Mouse (Mus musculus) forebrain, embryonic 16.5 days (tissue): ENCODE results near the gene Ctbp2. TPM values are rescaled to one million over a fixed set of nuclear protein-coding genes. Genes with fewer than 3 reads are reported as not detected.

ENCODE experiments used
- ATAC-seq: fragments of 200-750 bp; cut with Nextera tagmentation; 2 replicates; pipeline ENCODE4 v1.8.0; 2017; ENCODE audit warnings: mild to moderate bottlenecking, moderate library complexity
- H3K27ac ChIP-seq: fragments of 300-500 bp; sonication (generic); 2 replicates; pipeline ENCODE4 v1.5.1; 2014; ENCODE audit warnings: low read length, control low read depth
- H3K27me3 ChIP-seq: fragments of 300-500 bp; sonication (generic); replicated peaks from 2 replicates; pipeline ENCODE4 v1.6.1; 2014; ENCODE audit warnings: low read length; ENCODE audit not compliant: control insufficient read depth, insufficient read depth
- H3K36me3 ChIP-seq: fragments of 300-500 bp; sonication (generic); 2 replicates; pipeline ENCODE4 v1.6.1; 2014; ENCODE audit not compliant: control insufficient read depth, insufficient read depth
- H3K4me1 ChIP-seq: fragments of 300-500 bp; sonication (generic); replicated peaks from 2 replicates; pipeline ENCODE4 v1.6.1; 2014; ENCODE audit warnings: low read length; ENCODE audit not compliant: control insufficient read depth, insufficient read depth
- H3K4me2 ChIP-seq: fragments of 300-500 bp; sonication (generic); 2 replicates; pipeline ENCODE4 v1.6.1; 2014; ENCODE audit warnings: mild to moderate bottlenecking, low read length, control low read depth
- H3K4me3 ChIP-seq: fragments of 300-500 bp; sonication (generic); replicated peaks from 2 replicates; pipeline ENCODE4 v1.5.1; 2014; ENCODE audit warnings: mild to moderate bottlenecking, low read length, control low read depth
- H3K9ac ChIP-seq: fragments of 300-500 bp; sonication (generic); replicated peaks from 2 replicates; pipeline ENCODE4 v1.6.1; 2014; ENCODE audit warnings: low read depth, low read length, control low read depth
- H3K9me3 ChIP-seq: fragments of 300-500 bp; sonication (generic); 2 replicates; pipeline ENCODE4 v1.6.1; 2016; ENCODE audit warnings: low read length; ENCODE audit not compliant: control insufficient read depth
- WGBS: fragments of 180-500 bp; shearing (Covaris S2); extraction: QIAGEN DNeasy Blood & Tissue Kit; methylation state at CpG from one replicate; pipeline ENCODE4 v1.1.7; 2014; 5-methylcytosine and 5-hydroxymethylcytosine counted together
- polyA plus RNA-seq: library from polyadenylated mRNA; unstranded; fragments of >200 nt; fragmentation: Nextera tagmentation; extraction: Ambion mirVana; gene quantifications from 2 replicates; pipeline ENCODE4 v1.2.1, GENCODE M21; 2015

Ctbp2 gene
- polyA plus RNA-seq, 1 experiment from 2014 or later = 74.6 TPM

DNA sequence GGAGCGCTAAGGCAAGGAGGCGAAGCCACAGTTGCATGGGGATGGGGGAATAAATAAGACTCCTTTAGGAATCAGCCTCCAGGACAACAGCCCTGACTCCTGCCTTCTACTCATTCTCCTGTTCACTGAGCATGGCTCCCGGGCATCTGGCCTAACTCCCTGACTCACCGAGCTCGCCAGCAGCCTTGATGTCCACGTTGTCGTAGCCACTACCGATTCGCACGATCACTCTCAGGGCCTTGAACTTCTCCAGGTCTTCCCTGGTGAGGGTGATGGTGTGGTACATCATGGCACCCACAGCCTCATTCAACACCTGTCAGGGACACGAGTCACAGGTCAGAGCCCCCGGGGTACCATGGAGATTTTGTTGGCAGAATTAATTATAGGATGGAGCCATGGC is 125.5 kb downstream of the Ctbp2 start:
- no peak overlapping the region for H3K27ac ChIP-seq
- no peak overlapping the region for H3K4me3 ChIP-seq
- H3K4me1 ChIP-seq = peaks cover 11% of the 10 kb centered on the region
- ATAC-seq = no peak
- 94% methylated on average over 12 of the region's 12 CpGs for WGBS
- H3K27me3 ChIP-seq = no peaks in the 10 kb centered on the region
- H3K9me3 ChIP-seq = no peaks in the 10 kb centered on the region
- H3K9ac ChIP-seq = no peak overlapping the region
- no peak overlapping the region for H3K4me2 ChIP-seq
- peaks cover 14% of the 10 kb centered on the region; the same call in 1 of the 2 replicates for H3K36me3 ChIP-seq

DNA sequence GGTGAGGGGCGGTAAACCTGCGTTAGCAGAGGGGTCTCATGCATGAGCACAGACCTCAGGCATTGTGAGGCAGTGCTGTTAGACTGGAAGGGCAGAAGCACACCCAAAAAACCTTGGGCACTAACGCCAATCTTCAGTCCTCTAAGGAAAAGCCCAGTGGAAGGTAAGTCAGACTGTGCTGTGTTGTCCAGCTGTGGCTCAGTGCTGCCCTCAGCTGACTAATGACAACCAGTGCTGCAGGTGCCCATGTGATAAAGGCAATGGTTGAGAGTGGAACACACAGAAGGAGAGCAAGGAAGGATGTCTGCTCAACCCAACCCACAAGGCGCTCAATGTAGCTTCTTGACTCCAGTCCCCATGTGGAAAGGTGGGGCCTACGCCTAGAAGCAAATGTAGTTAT is 127.8 kb downstream of the Ctbp2 start:
- WGBS = 88% methylated on average over 5 of the region's 5 CpGs
- Histone ChIP-seq H3K4me3 (no peak overlapping the region), H3K4me2 (no peak overlapping the region), H3K36me3 (peaks cover 14% of the 10 kb centered on the region; the same call in 1 of the 2 replicates), H3K9me3 (no peaks in the 10 kb centered on the region), H3K9ac (no peak overlapping the region), H3K27me3 (no peaks in the 10 kb centered on the region), H3K27ac (no peak overlapping the region), H3K4me1 (no peaks in the 10 kb centered on the region)
- no peak for ATAC-seq

DNA sequence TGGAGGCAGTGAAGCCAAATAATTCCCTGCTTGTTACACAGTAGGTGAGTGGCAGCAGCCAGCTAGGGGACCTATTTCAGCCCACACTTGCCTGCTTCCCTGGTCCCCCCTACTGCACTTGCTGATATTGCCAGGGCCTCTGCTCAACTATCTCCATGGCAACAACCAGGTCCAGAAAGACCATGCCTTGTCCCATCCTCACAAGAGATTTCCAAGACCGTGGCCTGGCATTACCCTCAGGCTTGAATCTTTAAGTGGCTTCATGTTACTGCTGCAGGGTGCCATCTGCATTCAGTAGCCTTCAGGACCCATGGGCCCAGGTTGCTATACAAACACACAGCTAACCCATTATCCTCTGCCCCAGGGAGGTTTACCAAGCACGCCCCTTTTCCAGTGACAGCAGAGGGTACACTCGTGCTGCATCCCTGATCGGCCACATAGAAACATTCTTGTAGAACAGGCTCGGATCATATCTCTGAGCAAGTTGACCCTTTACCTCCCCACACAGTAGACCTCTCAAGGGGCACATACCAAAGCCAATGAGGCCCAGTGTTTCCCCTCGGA is 129.4 kb downstream of the Ctbp2 start:
- WGBS = 79% methylated on average over 6 of the region's 6 CpGs
- Histone ChIP-seq H3K4me2 (no peak overlapping the region), H3K36me3 (peaks cover 16% of the 10 kb centered on the region; the same call in 1 of the 2 replicates), H3K9ac (no peak overlapping the region), H3K9me3 (no peaks in the 10 kb centered on the region), H3K27ac (no peak overlapping the region), H3K27me3 (no peaks in the 10 kb centered on the region), H3K4me1 (no peaks in the 10 kb centered on the region), H3K4me3 (no peak overlapping the region)
- ATAC-seq = no peak; the same call in 1 of the 2 replicates

DNA sequence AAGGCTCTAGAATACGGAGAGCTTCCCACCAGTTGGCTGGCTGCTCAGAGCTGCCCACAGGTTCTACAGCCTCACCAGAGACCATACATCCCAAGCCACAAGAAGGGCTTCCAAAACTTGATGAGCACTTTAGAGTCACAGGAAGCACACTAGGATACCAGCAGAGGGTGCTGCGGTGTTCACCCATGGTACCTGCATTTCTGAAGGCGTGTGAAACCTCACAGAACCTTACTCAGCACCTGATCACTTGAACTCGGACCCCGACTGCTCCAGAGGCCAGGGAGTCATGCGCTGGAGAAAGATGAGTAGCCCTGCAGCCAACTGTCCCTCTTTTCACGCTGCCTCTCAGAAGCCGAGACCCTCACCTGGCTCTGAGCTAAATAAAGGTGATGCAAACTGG is 130.0 kb downstream of the Ctbp2 start:
- WGBS = 91% methylated on average over 8 of the region's 8 CpGs
- Histone ChIP-seq H3K4me1 (no peaks in the 10 kb centered on the region), H3K9me3 (no peaks in the 10 kb centered on the region), H3K4me2 (no peak overlapping the region), H3K9ac (no peak overlapping the region), H3K36me3 (peaks cover 20% of the 10 kb centered on the region), H3K4me3 (no peak overlapping the region), H3K27ac (no peak overlapping the region), H3K27me3 (no peaks in the 10 kb centered on the region)
- no peak for ATAC-seq

DNA sequence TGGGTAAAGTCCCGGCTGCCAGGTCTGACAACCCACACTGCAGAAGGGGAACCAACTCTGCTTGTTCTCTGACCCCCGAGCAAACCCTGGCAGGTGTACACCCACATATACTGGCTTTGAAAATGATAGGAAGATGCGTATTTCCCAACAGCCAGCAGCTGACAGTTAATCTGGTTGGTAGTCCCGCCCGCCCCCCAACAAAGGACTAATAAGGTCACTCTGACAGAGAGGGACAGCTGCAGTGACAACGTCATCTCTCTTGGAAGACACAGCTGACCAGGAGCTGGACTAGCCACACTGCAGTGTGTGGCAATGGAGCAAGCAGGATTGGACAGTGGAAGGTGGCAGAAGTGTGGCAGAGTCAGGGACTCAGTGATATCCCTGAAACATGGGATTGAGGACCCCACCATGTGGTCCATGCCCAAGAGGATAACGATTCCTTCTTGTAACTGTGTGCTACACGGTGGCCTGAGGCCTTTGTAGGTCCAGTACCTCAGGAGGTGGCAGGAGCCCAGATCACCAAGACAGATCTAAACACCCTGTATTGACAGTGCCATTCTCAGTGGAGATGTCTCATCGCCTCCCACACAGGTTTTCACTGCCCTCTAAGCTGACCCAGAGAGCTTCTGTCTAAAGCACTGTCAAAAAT is 131.1 kb downstream of the Ctbp2 start:
- no peak for ATAC-seq
- no peaks in the 10 kb centered on the region for H3K27me3 ChIP-seq

DNA sequence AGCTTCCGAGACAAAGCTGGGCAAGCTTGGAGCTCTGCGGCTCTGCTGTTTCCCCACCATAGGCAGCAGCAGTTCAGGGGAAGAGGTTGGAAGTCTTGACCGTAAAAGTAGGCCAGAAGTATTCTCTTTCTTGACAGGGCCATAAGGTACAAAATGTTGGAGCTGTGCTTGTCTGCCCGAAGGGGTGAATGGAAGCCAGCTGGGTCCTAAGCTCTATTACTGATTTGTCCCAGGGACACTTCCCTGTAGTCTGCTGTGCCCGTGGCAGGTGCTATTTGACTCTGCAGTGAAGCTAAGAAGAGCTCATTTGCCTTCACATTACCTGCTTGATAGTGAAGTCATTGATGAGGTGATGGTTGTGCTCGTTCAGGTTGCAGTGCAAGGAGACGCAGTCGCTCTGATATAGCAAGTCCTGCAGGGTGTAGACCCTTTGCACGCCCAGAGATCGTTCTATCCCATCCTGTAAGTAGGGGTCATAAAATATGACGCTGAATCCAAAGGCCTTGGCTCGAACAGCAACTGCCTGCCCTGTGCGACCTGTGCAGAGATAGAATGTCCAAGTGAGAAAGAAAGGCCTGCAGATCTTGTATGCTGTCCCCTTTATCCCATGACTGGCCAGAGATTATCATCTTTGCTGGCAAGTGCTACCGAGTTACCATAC is 132.8 kb downstream of the Ctbp2 start:
- Histone ChIP-seq H3K36me3 (peaks cover 16% of the 10 kb centered on the region), H3K9me3 (no peaks in the 10 kb centered on the region), H3K27me3 (no peaks in the 10 kb centered on the region), H3K4me2 (no peak overlapping the region), H3K27ac (no peak overlapping the region), H3K4me3 (no peak overlapping the region), H3K4me1 (no peaks in the 10 kb centered on the region), H3K9ac (no peak overlapping the region)
- ATAC-seq = no peak
- WGBS = 90% methylated on average over 14 of the region's 14 CpGs

More for the DNA sequence above, 131.1 kb downstream of the Ctbp2 start:
- no peaks in the 10 kb centered on the region for H3K4me1 ChIP-seq
- H3K36me3 ChIP-seq = peaks cover 16% of the 10 kb centered on the region
- H3K9me3 ChIP-seq = no peaks in the 10 kb centered on the region
- 93% methylated on average over 9 of the region's 9 CpGs for WGBS
- H3K4me2 ChIP-seq = no peak overlapping the region
- H3K4me3 ChIP-seq = no peak overlapping the region
- H3K9ac ChIP-seq = no peak overlapping the region
- H3K27ac ChIP-seq = no peak overlapping the region

DNA sequence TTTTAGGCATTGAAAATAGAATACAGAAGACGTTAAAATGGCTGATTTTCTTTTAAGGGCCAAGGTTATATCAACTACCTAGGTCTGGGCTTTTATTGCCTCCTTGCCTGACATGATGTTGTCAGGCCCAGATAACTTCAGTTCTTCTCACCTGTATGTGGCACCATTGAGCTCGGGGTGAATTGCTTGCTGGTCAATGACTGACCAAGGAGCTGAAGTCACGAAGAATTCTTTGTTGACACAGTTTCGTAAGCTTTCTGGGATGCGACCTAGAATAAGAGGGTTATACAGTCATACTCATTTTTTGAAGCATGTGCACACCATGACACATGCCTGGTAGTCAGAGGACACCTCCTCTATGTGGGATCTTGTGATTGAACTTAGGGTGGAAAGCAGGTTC is 134.3 kb downstream of the Ctbp2 start:
- Histone ChIP-seq H3K4me3 (no peak overlapping the region), H3K4me2 (no peak overlapping the region), H3K27me3 (no peaks in the 10 kb centered on the region), H3K9ac (no peak overlapping the region), H3K36me3 (peaks cover 12% of the 10 kb centered on the region), H3K9me3 (no peaks in the 10 kb centered on the region), H3K27ac (no peak overlapping the region), H3K4me1 (no peaks in the 10 kb centered on the region)
- WGBS = 96% methylated on average over 5 of the region's 5 CpGs
- no peak for ATAC-seq

DNA sequence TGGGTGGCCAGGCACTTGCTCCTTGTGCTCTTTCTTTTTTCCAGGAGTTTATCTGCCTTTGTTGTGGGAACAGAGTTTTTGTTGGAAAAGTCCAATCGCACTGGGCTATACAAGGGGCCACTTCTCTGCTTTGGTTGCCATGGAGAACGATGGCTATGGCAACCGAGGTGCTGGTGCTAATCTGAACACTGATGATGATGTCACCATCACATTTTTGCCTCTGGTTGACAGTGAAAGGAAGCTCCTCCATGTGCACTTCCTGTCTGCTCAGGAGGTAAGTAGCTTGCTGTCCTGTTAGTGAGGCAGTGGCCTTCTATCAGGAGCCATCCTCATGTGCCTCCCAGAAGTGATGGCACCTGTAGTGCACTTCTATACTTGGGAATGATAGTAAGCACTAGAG is 141.5 kb downstream of the Ctbp2 start:
- no peak overlapping the region for H3K27ac ChIP-seq
- no peak overlapping the region for H3K9ac ChIP-seq
- no peak overlapping the region for H3K4me2 ChIP-seq
- no peaks in the 10 kb centered on the region; the same call in 1 of the 2 replicates for H3K4me1 ChIP-seq
- no peaks in the 10 kb centered on the region for H3K9me3 ChIP-seq
- WGBS = 33% methylated on average over 3 of the region's 3 CpGs
- H3K4me3 ChIP-seq = no peak overlapping the region
- no peak for ATAC-seq
- H3K36me3 ChIP-seq = peaks cover 8% of the 10 kb centered on the region; the same call in 1 of the 2 replicates
- H3K27me3 ChIP-seq = no peaks in the 10 kb centered on the region

DNA sequence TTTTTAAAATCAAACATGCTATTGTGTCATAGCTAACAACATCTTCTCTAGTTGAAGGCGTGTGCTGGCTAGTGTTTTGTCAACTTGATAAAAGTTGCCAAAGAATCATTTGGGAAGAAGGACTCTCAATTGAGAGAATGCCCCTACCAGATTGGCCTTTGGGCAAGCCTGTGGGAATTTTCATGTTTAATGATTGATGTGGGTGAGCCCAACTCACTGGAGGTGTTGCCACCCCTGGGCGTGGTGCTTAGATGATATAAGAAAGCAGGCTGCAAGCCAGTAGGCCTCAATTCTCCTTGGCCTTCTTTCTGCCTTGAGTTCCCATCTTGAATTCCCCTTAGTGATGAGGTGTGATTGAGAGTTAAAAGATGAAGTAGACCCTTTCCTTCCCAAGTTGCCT is 146.2 kb downstream of the Ctbp2 start:
- 95% methylated on average over 2 of the region's 2 CpGs for WGBS
- Histone ChIP-seq H3K4me2 (no peak overlapping the region), H3K36me3 (peaks cover 5% of the 10 kb centered on the region; the same call in 1 of the 2 replicates), H3K27ac (no peak overlapping the region), H3K4me1 (no peaks in the 10 kb centered on the region; the same call in 1 of the 2 replicates), H3K9ac (no peak overlapping the region), H3K9me3 (no peaks in the 10 kb centered on the region), H3K4me3 (no peak overlapping the region), H3K27me3 (no peaks in the 10 kb centered on the region)
- no peak for ATAC-seq
